Mouse (Mus musculus) testis, adult 2 months (tissue): ENCODE data around the gene Sh3pxd2a. TPM values are rescaled to one million over a fixed set of nuclear protein-coding genes. Genes with fewer than 3 reads are reported as not detected.

ENCODE experiments used
- H3K27ac ChIP-seq: fragments of 200-500 bp; 2 replicates; pipeline ENCODE4 v1.5.1; 2012; ENCODE audit warnings: low read depth, low read length; ENCODE audit not compliant: control insufficient read depth, insufficient read depth
- H3K27me3 ChIP-seq: fragments of 200-500 bp; 2 replicates; pipeline ENCODE4 v1.6.1; 2012; ENCODE audit warnings: mild to moderate bottlenecking, low read length, moderate library complexity; ENCODE audit not compliant: control insufficient read depth, insufficient read depth
- H3K36me3 ChIP-seq: fragments of 200-500 bp; 2 replicates; pipeline ENCODE4 v1.6.1; 2012; ENCODE audit warnings: mild to moderate bottlenecking, low read length; ENCODE audit not compliant: control insufficient read depth, insufficient read depth
- H3K4me1 ChIP-seq: fragments of 200-500 bp; 2 replicates; pipeline ENCODE4 v1.6.1; 2012; ENCODE audit warnings: low read length; ENCODE audit not compliant: control insufficient read depth, insufficient read depth
- H3K4me3 ChIP-seq: fragments of 200-500 bp; 2 replicates; pipeline ENCODE4 v1.5.1; 2012; ENCODE audit warnings: low read depth, mild to moderate bottlenecking, low read length, moderate library complexity, mixed read lengths; ENCODE audit not compliant: control insufficient read depth
- CTCF ChIP-seq: fragments of 200-500 bp; IDR thresholded peaks from 2 replicates; pipeline ENCODE4 v1.5.1; 2012; ENCODE audit warnings: low read depth, mild to moderate bottlenecking, inconsistent platforms, low read length, moderate library complexity; ENCODE audit not compliant: control insufficient read depth, insufficient read depth, insufficient replicate concordance
- POLR2A ChIP-seq: fragments of 200-500 bp; IDR thresholded peaks from 2 replicates; pipeline ENCODE4 v1.6.1; 2012; ENCODE audit warnings: low read depth, mild to moderate bottlenecking, inconsistent platforms, low read length, moderate library complexity; ENCODE audit not compliant: control insufficient read depth
- polyA plus RNA-seq: library from polyadenylated mRNA; depleted of rRNA; stranded (reverse); fragments of >200 nt; gene quantifications from 2 replicates; pipeline ENCODE4 v1.2.3, GENCODE M21; 2012

Gene Sh3pxd2a
- polyA plus RNA-seq, 1 experiment: 1.2 TPM

DNA sequence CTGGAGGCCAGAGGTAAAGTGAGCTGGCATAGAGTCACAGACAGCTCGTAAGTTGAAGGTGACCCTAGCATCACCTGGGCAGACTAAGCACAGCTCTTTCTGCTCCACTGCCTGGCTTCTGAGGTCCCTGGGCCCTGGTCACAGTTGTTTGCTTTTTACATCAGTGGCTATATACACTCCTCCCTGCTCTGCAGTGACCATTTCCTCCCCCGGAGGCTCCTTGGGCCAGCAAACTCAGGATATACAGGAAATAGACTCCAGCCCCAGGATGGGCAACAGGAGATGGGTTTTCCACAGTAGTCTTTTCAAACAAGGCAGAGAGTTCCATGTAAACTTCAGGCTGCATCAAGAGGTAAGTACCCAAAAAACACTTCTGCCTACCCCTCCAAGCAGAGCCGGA is 76.3 kb downstream of the Sh3pxd2a start:
- H3K27ac ChIP-seq: no peak overlapping the region
- no peaks in the 10 kb centered on the region for H3K36me3 ChIP-seq
- TF ChIP-seq POLR2A (no peak), CTCF (no peak)
- H3K4me1 ChIP-seq: peaks cover 3% of the 10 kb centered on the region; the same call in 1 of the 2 replicates
- no peak overlapping the region for H3K4me3 ChIP-seq
- no peaks in the 10 kb centered on the region for H3K27me3 ChIP-seq

DNA sequence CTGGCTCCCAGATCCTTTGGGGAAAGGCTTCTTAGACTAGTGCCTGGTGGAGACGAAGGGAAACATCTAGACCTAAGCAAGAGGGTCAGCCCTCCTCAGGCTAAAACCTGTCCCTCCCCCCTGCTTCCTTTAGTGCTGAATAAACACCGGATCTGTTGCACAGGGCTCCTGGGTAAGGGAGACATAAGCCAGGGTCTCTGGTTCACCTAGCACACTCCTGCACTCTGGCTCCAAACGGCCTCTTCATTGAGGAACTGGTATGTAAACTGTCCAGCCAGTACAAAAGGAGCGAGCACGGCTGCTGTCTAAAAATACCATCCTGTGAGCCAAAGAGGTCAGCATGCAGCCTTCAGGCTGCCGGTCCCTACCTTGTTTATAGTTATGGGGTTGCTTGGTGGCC is 76.8 kb downstream of the Sh3pxd2a start:
- H3K4me1 ChIP-seq: peaks cover 3% of the 10 kb centered on the region; the same call in 1 of the 2 replicates
- no peak for TF ChIP-seq POLR2A
- TF ChIP-seq CTCF: no peak
- H3K27me3 ChIP-seq: no peaks in the 10 kb centered on the region
- no peaks in the 10 kb centered on the region for H3K36me3 ChIP-seq
- H3K27ac ChIP-seq: no peak overlapping the region
- H3K4me3 ChIP-seq: no peak overlapping the region

DNA sequence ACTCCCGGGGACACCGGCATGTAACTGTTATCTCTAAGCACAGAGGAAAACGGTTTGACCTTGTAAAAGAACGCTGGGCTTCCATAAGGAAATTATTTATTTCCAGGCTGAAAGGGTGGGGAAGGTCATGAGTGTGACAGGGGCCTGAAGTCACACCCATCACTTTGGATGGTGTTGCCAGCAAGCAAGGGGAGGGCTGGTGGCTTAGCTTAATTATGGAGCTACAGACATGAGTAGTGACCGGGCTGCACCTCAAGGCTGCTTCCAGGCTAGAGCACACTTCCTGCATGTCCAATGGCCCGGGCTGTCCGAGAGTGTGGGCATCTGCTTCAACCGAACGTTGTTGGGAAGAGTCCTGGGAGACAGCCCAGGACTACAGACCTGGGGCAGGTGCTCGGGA is 78.2 kb downstream of the Sh3pxd2a start:
- H3K4me3 ChIP-seq: no peak overlapping the region
- H3K4me1 ChIP-seq: peaks cover 3% of the 10 kb centered on the region; the same call in 1 of the 2 replicates
- no peaks in the 10 kb centered on the region for H3K36me3 ChIP-seq
- TF ChIP-seq CTCF: no peak
- TF ChIP-seq POLR2A: no peak
- no peaks in the 10 kb centered on the region for H3K27me3 ChIP-seq
- H3K27ac ChIP-seq: no peak overlapping the region

DNA sequence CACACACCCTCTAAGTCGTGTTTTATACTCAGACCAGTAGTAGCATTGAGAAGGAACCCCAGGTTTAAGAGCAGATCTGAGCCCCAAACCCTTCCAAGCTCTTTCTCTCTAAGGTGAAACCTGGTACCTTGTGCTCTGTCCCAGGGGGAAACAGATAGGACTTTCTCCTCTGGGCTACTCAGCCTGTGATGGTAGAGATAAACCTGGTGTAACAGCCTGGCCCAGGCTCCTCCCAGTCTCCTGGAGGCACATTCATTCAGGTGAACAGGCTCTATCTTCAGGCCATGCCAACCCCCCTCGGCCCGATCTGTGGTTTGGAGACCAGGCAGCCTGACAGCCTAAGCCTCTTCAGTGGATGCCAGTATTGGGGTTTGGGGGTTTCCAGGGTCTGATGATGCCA is 79.6 kb downstream of the Sh3pxd2a start:
- H3K27ac ChIP-seq: no peak overlapping the region
- no peak overlapping the region for H3K4me3 ChIP-seq
- peaks cover 3% of the 10 kb centered on the region; the same call in 1 of the 2 replicates for H3K4me1 ChIP-seq
- no peak for TF ChIP-seq POLR2A
- TF ChIP-seq CTCF: no peak
- H3K27me3 ChIP-seq: no peaks in the 10 kb centered on the region
- H3K36me3 ChIP-seq: no peaks in the 10 kb centered on the region

DNA sequence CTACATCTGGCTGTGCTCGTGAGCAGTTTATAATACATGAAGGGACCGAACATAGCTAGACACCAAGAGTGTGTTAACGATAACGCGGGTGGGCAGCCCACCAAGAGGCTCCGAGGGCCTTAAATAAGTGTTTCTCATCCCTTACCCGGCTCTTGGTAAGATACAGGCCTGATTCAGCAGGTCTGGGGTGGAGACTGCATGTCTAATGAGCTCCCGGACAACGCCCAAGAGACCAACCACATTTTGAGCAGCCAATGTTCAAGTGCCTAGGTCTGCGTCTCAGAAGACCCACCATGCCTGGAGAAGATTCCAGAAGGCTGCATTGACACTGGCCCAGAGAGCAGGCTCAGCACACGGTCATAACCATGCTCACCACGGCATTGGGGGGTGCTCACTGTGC is 80.2 kb downstream of the Sh3pxd2a start:
- no peak for TF ChIP-seq POLR2A
- no peak for TF ChIP-seq CTCF

DNA sequence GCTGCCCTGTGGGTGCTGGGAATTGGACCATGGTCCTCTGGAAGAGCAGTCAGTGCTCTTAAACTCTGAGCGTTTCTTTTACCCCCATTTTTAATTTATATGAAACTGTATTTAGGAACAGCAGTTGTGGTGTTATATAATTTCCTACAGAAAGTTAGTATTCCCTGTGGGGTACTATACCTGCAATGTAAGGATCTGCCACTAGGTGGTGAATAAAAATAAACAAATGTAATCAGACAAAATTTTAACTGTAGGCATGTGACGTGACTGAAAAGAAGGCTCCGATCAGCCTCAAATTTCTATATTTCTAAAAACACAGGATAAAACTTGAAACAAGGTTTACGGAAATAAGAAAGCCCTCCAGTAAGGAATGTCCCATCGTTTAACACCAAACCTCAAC is 81.9 kb downstream of the Sh3pxd2a start:
- Histone ChIP-seq H3K4me1 (peaks cover 3% of the 10 kb centered on the region; the same call in 1 of the 2 replicates), H3K27me3 (no peaks in the 10 kb centered on the region), H3K36me3 (no peaks in the 10 kb centered on the region), H3K27ac (no peak overlapping the region), H3K4me3 (no peak overlapping the region)
- TF ChIP-seq CTCF (no peak), POLR2A (no peak)

More for the DNA sequence above, 80.2 kb downstream of the Sh3pxd2a start:
- H3K36me3 ChIP-seq: no peaks in the 10 kb centered on the region
- H3K27ac ChIP-seq: no peak overlapping the region
- H3K4me3 ChIP-seq: no peak overlapping the region
- H3K4me1 ChIP-seq: peaks cover 3% of the 10 kb centered on the region; the same call in 1 of the 2 replicates
- H3K27me3 ChIP-seq: no peaks in the 10 kb centered on the region

DNA sequence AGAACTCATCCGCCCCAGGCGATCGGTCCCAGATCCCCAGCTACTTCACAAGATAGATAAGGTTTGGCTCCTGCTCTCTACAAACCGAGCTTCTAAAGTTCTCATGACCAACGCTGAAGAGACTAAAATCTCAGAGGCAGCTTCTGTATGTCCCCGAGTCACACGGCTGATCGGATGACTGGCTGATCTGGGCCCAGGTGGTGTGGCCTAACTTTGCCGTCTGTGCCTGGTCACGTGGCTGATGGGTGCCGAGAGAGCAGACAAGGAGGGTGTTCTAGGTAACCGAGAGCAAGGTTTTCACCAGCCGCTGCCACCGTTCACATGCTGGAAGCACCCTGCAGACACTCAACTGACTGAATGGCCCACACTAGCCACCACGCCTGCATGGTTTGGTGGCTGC is 83.2 kb downstream of the Sh3pxd2a start:
- peaks cover 3% of the 10 kb centered on the region; the same call in 1 of the 2 replicates for H3K4me1 ChIP-seq
- no peaks in the 10 kb centered on the region for H3K36me3 ChIP-seq
- H3K27me3 ChIP-seq: no peaks in the 10 kb centered on the region
- no peak overlapping the region for H3K4me3 ChIP-seq
- H3K27ac ChIP-seq: no peak overlapping the region
- TF ChIP-seq CTCF (no peak), POLR2A (no peak)

DNA sequence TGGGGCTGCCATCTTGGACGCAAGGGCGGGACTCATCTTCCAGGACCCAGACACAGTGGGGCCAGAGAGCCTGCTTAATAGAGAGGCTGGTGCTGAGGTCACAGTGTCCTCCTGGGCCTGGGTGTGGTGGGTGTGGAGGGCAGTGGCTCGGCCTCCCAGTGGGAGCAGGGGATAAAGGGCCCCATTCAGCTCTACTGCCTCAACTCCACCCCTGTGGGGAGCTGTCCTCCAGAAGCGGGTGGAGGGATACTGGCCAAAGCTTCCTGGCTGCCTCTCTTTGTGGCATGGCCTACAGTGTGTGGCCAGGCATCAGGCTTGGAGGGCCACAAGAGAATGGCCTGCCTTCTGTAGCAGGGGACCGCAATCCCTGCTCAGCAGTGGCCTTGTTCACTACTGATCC is 85.1 kb downstream of the Sh3pxd2a start:
- H3K36me3 ChIP-seq: no peaks in the 10 kb centered on the region
- H3K4me3 ChIP-seq: no peak overlapping the region
- no peak overlapping the region for H3K27ac ChIP-seq
- H3K27me3 ChIP-seq: no peaks in the 10 kb centered on the region
- TF ChIP-seq POLR2A (peak; percentile 26; the same call in 1 of the 2 replicates), CTCF (no peak)
- no peaks in the 10 kb centered on the region for H3K4me1 ChIP-seq
